Mouse (Mus musculus) liver, adult 2 months (tissue): ENCODE results near the gene Ric1. TPM values are rescaled to one million over a fixed set of nuclear protein-coding genes. Genes with fewer than 3 reads are reported as not detected.
A peak's percentile ranks its signal among the peaks of the same experiment; 100 is the strongest.

Experiments used
- DNase-seq: peaks from one replicate; pipeline ENCODE4 v3.0.0-alpha.2; 2011; ENCODE audit warnings: low read depth, low spot score; ENCODE audit errors: extremely low read depth
- H3K27ac ChIP-seq: fragments of 200-500 bp; replicated peaks from 2 replicates; pipeline ENCODE4 v1.5.1; 2012; ENCODE audit warnings: low read depth, mild to moderate bottlenecking, control low read depth, inconsistent platforms, low read length; ENCODE audit not compliant: insufficient read depth
- H3K27me3 ChIP-seq: fragments of 200-500 bp; 2 replicates; pipeline ENCODE4 v1.6.1; 2012; ENCODE audit warnings: mild to moderate bottlenecking, moderate library complexity, low read length, inconsistent platforms; ENCODE audit not compliant: control insufficient read depth, insufficient read depth
- H3K36me3 ChIP-seq: fragments of 200-500 bp; 2 replicates; pipeline ENCODE4 v1.6.1; 2012; ENCODE audit warnings: low read length, inconsistent platforms; ENCODE audit not compliant: control insufficient read depth, insufficient read depth
- H3K4me1 ChIP-seq: fragments of 200-500 bp; 2 replicates; pipeline ENCODE4 v1.6.1; 2011; ENCODE audit warnings: low read length; ENCODE audit not compliant: control insufficient read depth, insufficient read depth
- H3K4me3 ChIP-seq: fragments of 200-500 bp; 2 replicates; pipeline ENCODE4 v1.5.1; 2011; ENCODE audit warnings: low read depth, mild to moderate bottlenecking, control low read depth, low read length, moderate library complexity; ENCODE audit not compliant: insufficient read depth
- H3K79me2 ChIP-seq: fragments of 200-500 bp; 2 replicates; pipeline ENCODE4 v1.6.1; 2012; ENCODE audit warnings: inconsistent platforms, mild to moderate bottlenecking, low read length, moderate library complexity; ENCODE audit not compliant: control insufficient read depth, insufficient read depth
- H3K9ac ChIP-seq: fragments of 200-500 bp; 2 replicates; pipeline ENCODE4 v1.6.1; 2012; ENCODE audit warnings: low read depth, mild to moderate bottlenecking, control low read depth, inconsistent platforms, low read length
- CTCF ChIP-seq: fragments of 200-500 bp; IDR thresholded peaks from 2 replicates; pipeline ENCODE4 v1.5.1; 2011; ENCODE audit warnings: low read depth, low read length, control low read depth
- POLR2A ChIP-seq: fragments of 200-500 bp; IDR thresholded peaks from 2 replicates; pipeline ENCODE4 v1.6.1; 2011; ENCODE audit warnings: low read length, control low read depth; ENCODE audit not compliant: insufficient read depth; ENCODE audit errors: extremely low read depth
- WGBS: fragments of 180-500 bp; shearing (Covaris S2); methylation state at CpG from one replicate; pipeline ENCODE4 v1.1.7; 2018; 5-methylcytosine and 5-hydroxymethylcytosine counted together
- polyA plus RNA-seq: library from polyadenylated mRNA; depleted of rRNA; stranded (reverse); fragments of >200 nt; gene quantifications from 2 replicates; pipeline ENCODE4 v1.2.3, GENCODE M21; 2012
- total RNA-seq: library from RNA; depleted of rRNA; stranded (reverse); fragments of >200 nt; gene quantifications from 2 replicates; pipeline ENCODE4 v1.2.3, GENCODE M21; 2014

Gene Ric1
- total and polyA plus RNA-seq, 2 experiments, result 5.4 to 39.3 TPM

- peaks cover 2% of the 10 kb centered on the region; the same call in 1 of the 2 replicates for H3K4me1 ChIP-seq
- no peak overlapping the region for H3K9ac ChIP-seq
- 96% methylated on average over 11 of the region's 11 CpGs for WGBS
- H3K4me3 ChIP-seq, result no peak overlapping the region
- no peaks in the 10 kb centered on the region for H3K27me3 ChIP-seq
- H3K36me3 ChIP-seq, result peaks cover 2% of the 10 kb centered on the region; the same call in 1 of the 2 replicates
- DNase-seq, result no peak
- H3K79me2 ChIP-seq, result no peaks in the 10 kb centered on the region
- TF ChIP-seq POLR2A (no peak), CTCF (no peak)
- no peak overlapping the region for H3K27ac ChIP-seq
Measured at GRCm38 (mm10) chr19:29643194-29643922, 121.3 kb downstream of the Ric1 start.

GRCm38 (mm10) chr19:29644747-29645146, 122.7 kb downstream of the Ric1 start:
- TF ChIP-seq POLR2A, result no peak
- peak; percentile 42; the same call in 1 of the 2 replicates for TF ChIP-seq CTCF
- no peaks in the 10 kb centered on the region for H3K79me2 ChIP-seq
- no peak overlapping the region for H3K4me3 ChIP-seq
- H3K27me3 ChIP-seq, result no peaks in the 10 kb centered on the region
- peaks cover 2% of the 10 kb centered on the region; the same call in 1 of the 2 replicates for H3K4me1 ChIP-seq
- DNase-seq, result no peak
- WGBS, result 97% methylated on average over 6 of the region's 6 CpGs
- no peak overlapping the region for H3K9ac ChIP-seq
- H3K27ac ChIP-seq, result no peak overlapping the region
- H3K36me3 ChIP-seq, result peaks cover 2% of the 10 kb centered on the region; the same call in 1 of the 2 replicates

GRCm38 (mm10) chr19:29647651-29648549, 125.8 kb downstream of the Ric1 start, which contains the start of gene Ermp1:
TSS of gene Ermp1 (minus strand) at chr19:29648415.
- Histone ChIP-seq H3K27ac (peak within 1 kb of the TSS; percentile 77), H3K4me1 (peaks cover 2% of the 10 kb centered on the region; the same call in 1 of the 2 replicates), H3K79me2 (no peaks in the 10 kb centered on the region), H3K4me3 (peak within 1 kb of the TSS; percentile 87), H3K9ac (peak within 1 kb of the TSS; percentile 98), H3K27me3 (no peaks in the 10 kb centered on the region), H3K36me3 (peaks cover 2% of the 10 kb centered on the region; the same call in 1 of the 2 replicates)
- under 1% methylated on average over 90 of the region's 90 CpGs for WGBS
- peak; percentile 81 for DNase-seq
- peak; percentile 91 for TF ChIP-seq CTCF
- TF ChIP-seq POLR2A, result peak; percentile 80

DNA sequence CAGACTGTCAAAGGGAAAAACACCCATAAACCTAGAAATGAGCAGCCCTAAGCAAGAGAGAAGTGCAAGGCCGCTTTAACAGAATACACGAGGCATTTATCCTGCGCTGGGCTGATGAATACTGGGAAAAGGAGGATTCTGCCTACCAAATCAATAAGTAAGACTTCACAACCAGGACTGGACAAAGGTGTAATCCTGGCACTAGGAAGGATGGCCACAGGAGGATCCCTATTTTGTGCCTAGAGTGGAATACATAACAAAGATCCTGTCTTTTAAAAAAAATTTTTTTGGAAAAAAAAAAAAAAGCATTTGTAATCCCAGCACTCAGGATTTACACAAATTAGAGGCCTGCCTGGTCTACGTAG, 126.5 kb downstream of the Ric1 start:
- Histone ChIP-seq H3K36me3 (peaks cover 2% of the 10 kb centered on the region; the same call in 1 of the 2 replicates), H3K4me3 (no peak overlapping the region; the same call in 1 of the 2 replicates), H3K79me2 (no peaks in the 10 kb centered on the region), H3K27ac (no peak overlapping the region), H3K9ac (no peak overlapping the region), H3K27me3 (no peaks in the 10 kb centered on the region), H3K4me1 (peaks cover 2% of the 10 kb centered on the region; the same call in 1 of the 2 replicates)
- TF ChIP-seq POLR2A (no peak), CTCF (no peak)
- WGBS, result 26% methylated on average over 4 of the region's 4 CpGs
- no peak for DNase-seq

- peaks cover 2% of the 10 kb centered on the region; the same call in 1 of the 2 replicates for H3K4me1 ChIP-seq
- H3K9ac ChIP-seq, result no peak overlapping the region
- no peaks in the 10 kb centered on the region for H3K27me3 ChIP-seq
- H3K4me3 ChIP-seq, result no peak overlapping the region
- TF ChIP-seq POLR2A, result no peak
- no peak for TF ChIP-seq CTCF
- no peaks in the 10 kb centered on the region for H3K79me2 ChIP-seq
- no peak overlapping the region for H3K27ac ChIP-seq
- H3K36me3 ChIP-seq, result peaks cover 2% of the 10 kb centered on the region; the same call in 1 of the 2 replicates
- WGBS, result 83% methylated on average over 1 of the region's 1 CpGs
- no peak for DNase-seq
Measured at GRCm38 (mm10) chr19:29649683-29650082, 127.6 kb downstream of the Ric1 start.
